ENCODE assay signal across 10 mouse cellular contexts in the genomic region with DNA sequence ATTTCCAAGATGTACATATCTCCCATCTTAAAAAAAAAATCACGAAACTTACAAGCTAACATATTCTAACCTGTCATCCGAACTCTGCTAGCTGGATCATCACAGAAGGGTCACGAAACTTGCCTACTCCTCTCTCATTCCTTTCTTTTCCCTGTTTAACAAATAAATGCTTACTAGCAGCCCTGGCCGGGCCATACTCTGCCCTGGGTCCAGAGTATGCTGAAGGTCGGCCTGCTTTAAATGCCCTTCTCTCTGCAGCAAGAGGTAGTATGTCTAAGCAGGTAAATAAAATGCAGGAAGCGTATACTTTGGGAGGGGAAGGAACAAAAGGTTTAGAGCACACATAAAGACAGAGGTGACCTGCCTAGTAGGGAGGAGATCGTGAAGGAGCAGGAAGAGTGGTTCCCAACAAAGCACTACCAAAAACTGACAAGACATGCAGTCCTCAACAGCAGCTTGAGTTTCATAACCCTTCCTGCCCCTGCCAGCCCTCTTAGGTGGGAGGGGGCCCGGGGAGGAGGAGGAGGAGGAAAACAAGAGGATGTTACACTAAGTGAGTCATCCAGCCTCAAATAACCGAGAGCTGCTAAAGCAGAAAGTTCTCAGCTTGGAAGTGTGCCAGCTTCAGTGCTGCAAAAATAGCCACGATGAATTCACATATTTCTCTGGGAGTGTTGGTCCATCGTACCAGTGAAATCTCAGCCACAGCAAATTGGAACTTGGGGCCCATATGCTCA. TPM values are rescaled to one million over a fixed set of nuclear protein-coding genes. Genes with fewer than 3 reads are reported as not detected.
DNase-seq lines count a peak whose midpoint lies in the region; ATAC-seq and TF ChIP-seq lines count a peak whose summit lies in the region.
"Had no signal": no experiment of that assay in that cellular context is flagged by ENCODE, and none has a peak within 500 bp of the region (broad histone marks: within the 10 kb centered on the region; RNA-seq: fewer than 3 reads in every experiment).

No protein-coding gene starts in this region.

- DNase-seq in liver, postnatal 0 days = peak; percentile 24
- peak; percentile 24 for DNase-seq in embryonic facial prominence, embryonic 11.5 days (ENCODE audit: low spot score)
- DNase-seq in layer of hippocampus, adult 2 months (ENCODE audit: low spot score in 2 of 2) = peak; percentile 41 to 46
- DNase-seq in lung, postnatal 4 days = peak; percentile 58 to 71
- DNase-seq in spleen, adult 12 weeks (ENCODE audit: low spot score) = no peak

- H3K36me3 ChIP-seq in liver, postnatal 0 days (replicated peaks; ENCODE audit: insufficient read depth, low read length) = no peaks in the 10 kb centered on the region
- H3K36me3 ChIP-seq in liver, embryonic 12.5 days = no peaks in the 10 kb centered on the region
- no peaks in the 10 kb centered on the region for H3K36me3 ChIP-seq in embryonic facial prominence, embryonic 11.5 days (replicated peaks; ENCODE audit: control insufficient read depth, insufficient read depth, low read depth, low read length)
- H3K36me3 ChIP-seq in heart, embryonic 14.5 days (ENCODE audit: control insufficient read depth, insufficient read depth, low read length) = no peaks in the 10 kb centered on the region
- no peaks in the 10 kb centered on the region for H3K36me3 ChIP-seq in forebrain, embryonic 15.5 days

- no peak overlapping the region for H3K4me2 ChIP-seq in liver, postnatal 0 days (ENCODE audit: low read depth, low read length)
- no peak overlapping the region for H3K4me2 ChIP-seq in liver, embryonic 12.5 days
- no peak overlapping the region for H3K4me2 ChIP-seq in embryonic facial prominence, embryonic 11.5 days (ENCODE audit: low read depth, low read length)
- H3K4me2 ChIP-seq in heart, embryonic 14.5 days (ENCODE audit: low read length) = peak overlapping the region; percentile 24; the same call in 1 of the 2 replicates
- no peak overlapping the region for H3K4me2 ChIP-seq in forebrain, embryonic 15.5 days (replicated peaks)

- TF ChIP-seq CTCF in liver, postnatal 0 days (IDR thresholded peaks at IDR 0.05; ENCODE audit: low read depth) = no peak
- no peak for TF ChIP-seq CTCF in layer of hippocampus, adult 2 months (conservative IDR thresholded peaks at IDR 0.05)

- no peak overlapping the region for H3K27ac ChIP-seq in liver, postnatal 0 days (ENCODE audit: low read depth)
- H3K27ac ChIP-seq in liver, embryonic 12.5 days = no peak overlapping the region
- no peak overlapping the region for H3K27ac ChIP-seq in embryonic facial prominence, embryonic 11.5 days (replicated peaks; ENCODE audit: low read depth, low read length)
- peak overlapping the region; percentile 52 to 81 for H3K27ac ChIP-seq in heart, embryonic 14.5 days (replicated peaks in 1 of 2; ENCODE audit: control insufficient read depth in 1 of 2, insufficient read depth in 1 of 2, low read depth in 2 of 2, low read length in 2 of 2)
- H3K27ac ChIP-seq in layer of hippocampus, adult 2 months = peak overlapping the region; percentile 11; the same call in 1 of the 2 replicates
- no peak overlapping the region for H3K27ac ChIP-seq in forebrain, embryonic 15.5 days (replicated peaks)

- no peaks in the 10 kb centered on the region for H3K9me3 ChIP-seq in liver, postnatal 0 days (ENCODE audit: low read length)
- H3K9me3 ChIP-seq in liver, embryonic 12.5 days (replicated peaks) = no peaks in the 10 kb centered on the region
- no peaks in the 10 kb centered on the region for H3K9me3 ChIP-seq in embryonic facial prominence, embryonic 11.5 days (replicated peaks; ENCODE audit: control insufficient read depth, low read length)
- H3K9me3 ChIP-seq in heart, embryonic 14.5 days (ENCODE audit: control insufficient read depth, low read length) = no peaks in the 10 kb centered on the region
- H3K9me3 ChIP-seq in forebrain, embryonic 15.5 days = no peaks in the 10 kb centered on the region
- H3K9me3 ChIP-seq: G1E had no signal

- H3K4me3 ChIP-seq in liver, postnatal 0 days (ENCODE audit: low read depth, low read length) = no peak overlapping the region
- H3K4me3 ChIP-seq in liver, embryonic 12.5 days = no peak overlapping the region
- H3K4me3 ChIP-seq in embryonic facial prominence, embryonic 11.5 days (ENCODE audit: low read depth, low read length) = no peak overlapping the region
- H3K4me3 ChIP-seq in heart, embryonic 14.5 days (ENCODE audit: control insufficient read depth in 1 of 2, insufficient read depth in 1 of 2, low read depth in 1 of 2, low read length in 2 of 2) = no peak overlapping the region
- no peak overlapping the region for H3K4me3 ChIP-seq in layer of hippocampus, adult 2 months
- no peak overlapping the region for H3K4me3 ChIP-seq in forebrain, embryonic 15.5 days
- H3K4me3 ChIP-seq: myocyte had no signal

- TF ChIP-seq EP300 in liver, postnatal 0 days (IDR thresholded peaks at IDR 0.05; ENCODE audit: low read depth) = no peak

- H3K4me1 ChIP-seq in liver, postnatal 0 days (ENCODE audit: insufficient read depth) = peaks cover 6% of the 10 kb centered on the region
- no peaks in the 10 kb centered on the region for H3K4me1 ChIP-seq in liver, embryonic 12.5 days
- H3K4me1 ChIP-seq in embryonic facial prominence, embryonic 11.5 days (ENCODE audit: control insufficient read depth, insufficient read depth, low read length) = peaks cover 3% of the 10 kb centered on the region; the same call in 1 of the 2 replicates
- H3K4me1 ChIP-seq in heart, embryonic 14.5 days (ENCODE audit: control insufficient read depth in 2 of 2, insufficient read depth in 2 of 2, low read length in 2 of 2) = peaks cover 12 to 25% of the 10 kb centered on the region in 2 experiments
- peaks cover 25% of the 10 kb centered on the region for H3K4me1 ChIP-seq in forebrain, embryonic 15.5 days

- WGBS in liver, postnatal 0 days (ENCODE audit: insufficient replicate concordance) = 38% methylated on average over 11 of the region's 11 CpGs
- 49% methylated on average over 11 of the region's 11 CpGs for WGBS in liver, embryonic 12.5 days (ENCODE audit: insufficient replicate concordance)
- 66% methylated on average over 11 of the region's 11 CpGs for WGBS in embryonic facial prominence, embryonic 11.5 days
- WGBS in heart, embryonic 14.5 days = 42% methylated on average over 11 of the region's 11 CpGs
- WGBS in forebrain, embryonic 15.5 days = 74% methylated on average over 11 of the region's 11 CpGs

- ATAC-seq in liver, postnatal 0 days = peak; percentile 33; the same call in 1 of the 2 replicates
- ATAC-seq in liver, embryonic 12.5 days = no peak
- no peak for ATAC-seq in embryonic facial prominence, embryonic 11.5 days (replicated peaks; ENCODE audit: insufficient number of reproducible peaks, low FRiP score, low TSS enrichment, low read depth)
- peak; percentile 60 for ATAC-seq in heart, embryonic 14.5 days (ENCODE audit: insufficient number of reproducible peaks, insufficient read depth, low FRiP score, low read depth)
- no peak for ATAC-seq in forebrain, embryonic 15.5 days (replicated peaks)

- H3K27me3 ChIP-seq in liver, postnatal 0 days (ENCODE audit: insufficient read depth, low read length) = no peaks in the 10 kb centered on the region
- no peaks in the 10 kb centered on the region for H3K27me3 ChIP-seq in liver, embryonic 12.5 days (replicated peaks)
- H3K27me3 ChIP-seq in embryonic facial prominence, embryonic 11.5 days (ENCODE audit: control insufficient read depth, insufficient read depth, low read length) = no peaks in the 10 kb centered on the region
- H3K27me3 ChIP-seq in heart, embryonic 14.5 days (ENCODE audit: control insufficient read depth, insufficient read depth, low read length) = no peaks in the 10 kb centered on the region
- no peaks in the 10 kb centered on the region for H3K27me3 ChIP-seq in forebrain, embryonic 15.5 days

- H3K9ac ChIP-seq in liver, postnatal 0 days (replicated peaks) = no peak overlapping the region; the same call in 1 of the 2 replicates
- H3K9ac ChIP-seq in liver, embryonic 12.5 days = no peak overlapping the region
- no peak overlapping the region for H3K9ac ChIP-seq in embryonic facial prominence, embryonic 11.5 days (replicated peaks; ENCODE audit: low read length)
- H3K9ac ChIP-seq in heart, embryonic 14.5 days (ENCODE audit: low read length) = 0 out of 2 replicates have a peak overlapping the region, but pooled peaks have one; percentile 13
- H3K9ac ChIP-seq in forebrain, embryonic 15.5 days (replicated peaks) = no peak overlapping the region

RNA-seq across cellular contexts. Expression of gene Ddx1, which starts 37.1 kb away (rescaled TPM):
- 46.5 and 48.0 TPM in 2 replicates for polyA plus RNA-seq in liver, postnatal 0 days (2015; fragmentation: Nextera tagmentation; extraction: Ambion mirVana)
- 104 and 108 TPM in 2 replicates for polyA plus RNA-seq in liver, embryonic 12.5 days (2016; fragmentation: Nextera tagmentation; extraction: Ambion mirVana)
- 206 and 216 TPM in 2 replicates for polyA plus RNA-seq in embryonic facial prominence, embryonic 11.5 days (2014; fragmentation: Nextera tagmentation; extraction: Ambion mirVana)
- 91.0 and 94.0 TPM in 2 replicates for polyA plus RNA-seq in heart, embryonic 14.5 days (2014; fragmentation: Nextera tagmentation; extraction: Ambion mirVana)
- total RNA-seq in layer of hippocampus, adult 2 months (2021) = 100 to 1,000 TPM; 115 to 126 TPM
- 147 and 153 TPM in 2 replicates for polyA plus RNA-seq in forebrain, embryonic 15.5 days (2015; fragmentation: Nextera tagmentation; extraction: Ambion mirVana)

RNA-seq across cellular contexts. Expression of gene Nbas, which starts 57.0 kb away (rescaled TPM):
- 2.4 and 2.6 TPM in 2 replicates for polyA plus RNA-seq in liver, postnatal 0 days (2015; fragmentation: Nextera tagmentation; extraction: Ambion mirVana)
- 8.2 and 8.4 TPM in 2 replicates for polyA plus RNA-seq in liver, embryonic 12.5 days (2016; fragmentation: Nextera tagmentation; extraction: Ambion mirVana)
- polyA plus RNA-seq in embryonic facial prominence, embryonic 11.5 days (2014; fragmentation: Nextera tagmentation; extraction: Ambion mirVana) = 14.3 and 14.9 TPM in 2 replicates
- polyA plus RNA-seq in heart, embryonic 14.5 days (2014; fragmentation: Nextera tagmentation; extraction: Ambion mirVana) = 9.5 and 10.6 TPM in 2 replicates
- total RNA-seq in layer of hippocampus, adult 2 months (2021) = 10 to 100 TPM; 34.5 to 36.8 TPM
- polyA plus RNA-seq in forebrain, embryonic 15.5 days (2015; fragmentation: Nextera tagmentation; extraction: Ambion mirVana) = 11.3 and 11.8 TPM in 2 replicates

Comparison
In these comparisons a context has a peak if more than half of its experiments do, and no peak if none do; other contexts are left out.
1. ATAC-seq: peak in liver, postnatal 0 days (single experiment) and heart, embryonic 14.5 days (single experiment); none in liver, embryonic 12.5 days (single experiment), embryonic facial prominence, embryonic 11.5 days (single experiment) and forebrain, embryonic 15.5 days (single experiment).
2. H3K27ac ChIP-seq: peak in heart, embryonic 14.5 days (2 of 2) and layer of hippocampus, adult 2 months (single experiment); none in liver, postnatal 0 days (single experiment), liver, embryonic 12.5 days (single experiment), embryonic facial prominence, embryonic 11.5 days (single experiment) and forebrain, embryonic 15.5 days (single experiment).